Mouse (Mus musculus): ENCODE data around the gene Arhgef38. TPM values are rescaled to one million over a fixed set of nuclear protein-coding genes. Genes with fewer than 3 reads are reported as not detected.
A peak's percentile ranks its signal among the peaks of the same experiment; 100 is the strongest.

Gene Arhgef38
- polyA plus RNA-seq (2012; rRNA removed) = 0.13 TPM in 1 of 2 replicates, not detected in the other

GRCm38 (mm10) chr3:133234821-133235295 lies at the start of gene Arhgef38:
Gene Arhgef38 (minus strand): TSS chr3:133234949.
- no peak for DNase-seq (ENCODE audit: extremely low spot score in 1 of 2, low spot score in 1 of 2)

- DNase-seq (ENCODE audit: extremely low spot score in 1 of 2, low spot score in 1 of 2) = peak; percentile 53 to 96
Observed at GRCm38 (mm10) chr3:133271887-133272286, 37.1 kb upstream of the Arhgef38 start.

DNA sequence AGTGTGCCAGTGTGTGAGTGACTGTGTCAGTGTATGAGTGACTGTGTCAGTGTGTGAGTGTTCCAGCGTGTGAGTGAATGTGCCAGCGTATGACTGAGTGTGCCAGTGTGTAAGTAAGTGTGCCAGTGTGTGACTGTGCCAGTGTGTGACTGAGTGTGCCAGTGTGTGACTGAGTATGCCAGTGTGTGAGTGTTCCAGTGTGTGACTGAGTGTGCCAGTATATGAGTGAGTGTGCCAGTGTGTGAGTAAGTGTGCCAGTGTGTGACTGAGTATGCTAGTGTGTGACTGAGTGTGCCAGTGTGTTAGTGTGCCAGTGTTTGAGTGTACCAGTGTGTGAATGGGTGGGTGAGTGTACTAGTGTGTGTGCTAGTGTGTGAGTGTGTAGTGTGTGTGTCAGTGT lies 24.1 kb upstream of the Arhgef38 start:
- DNase-seq (ENCODE audit: extremely low spot score in 1 of 2, low spot score in 1 of 2) = no peak

GRCm38 (mm10) chr3:133255842-133256241 lies 21.1 kb upstream of the Arhgef38 start:
- DNase-seq (ENCODE audit: extremely low spot score in 1 of 2, low spot score in 1 of 2) = no peak

- peak; percentile 20 to 80 for DNase-seq (ENCODE audit: extremely low spot score in 1 of 2, low spot score in 1 of 2)
Observed at GRCm38 (mm10) chr3:133244027-133244426, 9.3 kb upstream of the Arhgef38 start.

DNA sequence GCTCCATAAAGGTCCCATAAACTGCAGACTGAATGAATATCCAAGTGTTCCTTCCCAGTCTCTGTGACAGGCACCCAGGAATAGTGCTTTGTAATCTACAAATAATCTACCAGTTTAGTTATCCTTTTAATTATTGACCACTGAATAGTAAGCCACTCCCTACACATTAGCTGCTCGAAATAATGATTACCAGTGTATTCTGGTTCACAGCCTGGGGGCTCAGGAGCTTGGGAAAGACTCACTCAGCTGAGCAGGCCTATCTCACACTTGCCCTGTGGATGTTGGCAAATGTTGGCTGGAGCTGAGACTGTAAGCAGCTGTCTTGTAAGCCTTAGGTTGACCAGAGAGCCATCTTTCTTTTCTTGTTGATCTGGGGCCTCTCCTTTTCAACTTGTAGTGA lies 7.2 kb upstream of the Arhgef38 start:
- DNase-seq (ENCODE audit: extremely low spot score in 1 of 2, low spot score in 1 of 2) = no peak

- no peak for DNase-seq (ENCODE audit: extremely low spot score in 1 of 2, low spot score in 1 of 2)
Observed at GRCm38 (mm10) chr3:133233993-133234392, 756 bp downstream of the Arhgef38 start.

DNA sequence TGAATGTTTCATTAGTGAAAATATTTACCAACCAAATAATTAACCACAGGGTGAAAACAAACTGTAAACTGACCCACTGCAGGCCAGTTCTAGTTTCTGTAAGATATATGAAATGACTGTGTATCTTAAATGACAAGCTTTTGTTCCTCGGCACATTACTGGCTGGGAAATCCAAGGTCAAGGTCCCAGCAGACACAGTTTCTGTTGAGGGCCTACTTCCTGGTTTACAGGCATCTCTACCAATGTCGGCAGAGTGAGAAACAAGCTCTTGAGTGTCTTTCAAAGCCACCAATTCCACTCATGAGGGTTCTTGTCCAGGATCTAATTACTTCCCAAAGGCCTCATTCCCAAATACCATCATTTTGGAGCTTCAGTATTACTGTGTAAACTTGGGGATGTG lies 4.3 kb downstream of the Arhgef38 start:
- no peak for DNase-seq (ENCODE audit: extremely low spot score in 1 of 2, low spot score in 1 of 2)

GRCm38 (mm10) chr3:133229594-133229993 lies 5.2 kb downstream of the Arhgef38 start:
- DNase-seq (ENCODE audit: extremely low spot score in 1 of 2, low spot score in 1 of 2) = no peak

GRCm38 (mm10) chr3:133227258-133228012 lies 7.3 kb downstream of the Arhgef38 start:
- DNase-seq (ENCODE audit: extremely low spot score in 1 of 2, low spot score in 1 of 2) = no peak

DNA sequence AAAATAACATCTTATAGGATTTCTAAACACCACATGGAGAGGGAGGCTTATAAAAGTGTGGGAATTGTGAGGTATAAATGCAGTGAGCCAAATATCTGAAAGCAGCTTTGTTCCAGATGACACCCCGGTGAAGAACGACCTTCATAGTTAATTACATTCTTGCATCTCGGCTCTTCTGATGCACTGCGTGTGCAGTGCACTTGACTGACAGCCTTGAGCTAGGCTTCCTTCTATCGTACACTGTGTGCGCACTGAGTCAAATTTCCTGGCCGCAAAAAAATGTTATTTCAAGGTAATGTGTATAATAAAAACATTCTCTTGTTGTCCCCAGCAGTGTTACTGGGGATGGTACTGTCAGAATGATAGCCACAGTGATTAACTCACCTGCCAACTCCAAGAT lies 16.2 kb downstream of the Arhgef38 start:
- DNase-seq (ENCODE audit: extremely low spot score in 1 of 2, low spot score in 1 of 2) = no peak

DNA sequence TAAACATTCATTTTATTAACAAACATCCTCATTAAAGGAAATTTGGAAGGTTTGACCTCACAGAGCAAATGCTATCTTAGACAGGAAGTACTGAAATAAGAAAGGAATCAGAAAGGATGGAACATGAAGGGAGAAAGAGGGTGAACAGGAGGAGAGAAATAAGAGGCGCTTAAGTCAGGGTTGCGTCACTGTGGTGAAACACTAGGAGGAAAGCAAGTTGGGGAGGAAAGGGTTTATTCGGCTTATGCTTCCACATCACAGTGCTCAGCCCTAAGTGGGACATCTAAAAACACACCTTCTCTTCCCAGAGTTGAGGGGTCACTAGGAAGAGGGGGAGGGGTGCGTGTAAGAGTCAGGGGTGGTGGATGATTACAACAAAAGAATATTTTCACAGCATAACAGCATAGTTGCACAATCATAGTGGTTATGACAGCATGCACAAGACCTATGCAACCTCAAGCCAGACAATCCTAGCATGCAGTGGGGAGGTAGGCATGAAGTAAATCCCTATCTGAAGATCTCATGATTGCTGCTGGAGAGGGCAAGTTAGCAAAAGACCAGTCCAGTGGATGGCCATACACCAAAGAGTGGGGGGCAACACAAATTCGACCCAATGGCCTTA lies 19.4 kb downstream of the Arhgef38 start:
- DNase-seq (ENCODE audit: extremely low spot score in 1 of 2, low spot score in 1 of 2) = no peak

GRCm38 (mm10) chr3:133213434-133214114 lies 21.2 kb downstream of the Arhgef38 start:
- no peak for DNase-seq (ENCODE audit: extremely low spot score in 1 of 2, low spot score in 1 of 2)

DNA sequence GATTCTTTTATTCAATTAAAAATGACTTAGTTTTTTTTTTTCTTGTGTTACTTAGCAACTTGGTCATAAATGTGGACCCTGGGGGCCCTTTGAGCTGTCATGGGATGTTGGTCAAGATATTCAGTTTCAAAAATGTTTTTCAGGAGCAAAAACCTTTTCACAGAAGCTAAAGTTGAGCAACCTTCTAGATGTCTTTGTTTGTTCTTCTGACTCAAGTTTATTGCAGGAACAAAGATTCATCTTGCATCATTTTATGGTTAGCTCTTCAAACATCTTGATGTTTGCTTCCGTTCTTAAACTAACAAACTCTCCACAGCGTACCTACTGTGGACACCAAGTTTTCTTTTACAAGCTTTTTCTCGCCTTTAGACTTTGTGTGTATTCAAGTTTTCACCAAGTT lies 23.4 kb downstream of the Arhgef38 start:
- DNase-seq (ENCODE audit: extremely low spot score in 1 of 2, low spot score in 1 of 2) = no peak

DNA sequence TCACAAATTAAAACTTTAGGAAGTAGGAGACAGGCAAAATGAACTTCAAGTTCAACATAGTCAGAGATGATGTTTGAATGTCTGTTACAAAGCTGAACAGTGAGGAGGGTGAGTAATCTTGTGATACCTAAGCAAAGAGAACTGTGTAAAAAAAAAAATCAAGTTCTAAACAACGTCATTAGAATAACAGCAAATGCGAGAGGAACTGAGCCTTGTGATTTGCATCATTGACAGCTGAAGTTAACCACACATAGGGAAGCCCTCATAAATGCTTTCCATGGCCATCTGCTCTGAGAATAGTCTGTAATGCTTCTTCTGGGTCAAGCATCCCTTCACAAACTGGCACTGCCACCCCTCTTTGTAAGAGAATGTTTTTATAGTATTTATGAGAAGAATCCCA lies 31.0 kb downstream of the Arhgef38 start:
- no peak for DNase-seq (ENCODE audit: extremely low spot score in 1 of 2, low spot score in 1 of 2)

- DNase-seq (ENCODE audit: extremely low spot score in 1 of 2, low spot score in 1 of 2) = no peak
Observed at GRCm38 (mm10) chr3:133202171-133202570, 32.6 kb downstream of the Arhgef38 start.

GRCm38 (mm10) chr3:133188930-133189329 lies 45.8 kb downstream of the Arhgef38 start:
- no peak for DNase-seq (ENCODE audit: extremely low spot score in 1 of 2, low spot score in 1 of 2)

- no peak for DNase-seq (ENCODE audit: extremely low spot score in 1 of 2, low spot score in 1 of 2)
Observed at GRCm38 (mm10) chr3:133187524-133187923, 47.2 kb downstream of the Arhgef38 start.

GRCm38 (mm10) chr3:133176033-133176750 lies 58.6 kb downstream of the Arhgef38 start:
- no peak for DNase-seq (ENCODE audit: extremely low spot score in 1 of 2, low spot score in 1 of 2)

GRCm38 (mm10) chr3:133172291-133172690 lies 62.5 kb downstream of the Arhgef38 start:
- DNase-seq (ENCODE audit: extremely low spot score in 1 of 2, low spot score in 1 of 2) = no peak

DNA sequence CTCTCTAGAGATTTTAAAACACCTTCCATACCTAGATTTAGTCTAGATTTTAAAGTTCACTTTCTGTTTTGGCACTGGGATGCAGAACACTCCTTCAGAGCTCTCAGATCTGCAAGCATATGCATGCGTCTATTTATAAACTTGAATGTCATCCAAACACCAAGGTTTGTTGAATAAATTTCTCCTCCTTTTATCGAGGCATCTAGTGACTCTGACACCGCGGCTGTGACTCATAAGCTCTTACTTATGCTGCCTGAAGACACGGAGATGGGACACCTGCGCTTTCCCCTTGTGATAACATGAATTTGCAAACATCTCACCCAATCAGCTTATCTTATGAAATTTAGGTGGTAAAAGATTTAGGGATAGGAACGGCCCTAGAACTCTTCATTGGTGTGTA lies 65.0 kb downstream of the Arhgef38 start:
- DNase-seq (ENCODE audit: extremely low spot score in 1 of 2, low spot score in 1 of 2) = peak; percentile 67 to 76

Measured in frontal cortex, adult 2 months (tissue).